Mouse (Mus musculus): ENCODE data around the gene Gm10486. TPM values are rescaled to one million over a fixed set of nuclear protein-coding genes. Genes with fewer than 3 reads are reported as not detected.
"Not testable (repeated sequence)": the region's sequence is repeated elsewhere in the genome, so short reads cannot be mapped to it uniquely, and the experiment has no call there.

The Gm10486 gene
- not detected in 2 replicates for polyA plus RNA-seq (2015; fragmentation: Nextera tagmentation; extraction: Ambion mirVana)

DNA sequence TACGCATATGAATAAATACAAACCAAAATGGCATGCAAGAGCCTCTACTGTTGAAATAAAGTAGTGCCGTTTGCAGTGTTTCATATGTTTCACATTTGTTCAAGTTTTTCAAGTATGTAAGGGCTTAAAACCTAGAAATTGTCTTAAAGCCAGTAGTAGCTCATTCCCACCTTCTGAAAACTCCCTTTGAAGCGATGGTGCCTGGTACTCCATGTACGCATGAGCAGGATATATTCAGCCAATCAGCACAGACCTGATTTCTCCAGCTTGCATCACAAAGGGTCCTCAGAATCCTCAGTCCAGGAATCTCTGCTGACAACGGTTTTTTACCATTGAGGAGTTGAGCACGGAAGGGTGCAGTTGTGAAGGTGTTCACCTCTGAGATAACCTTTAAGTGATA lies at the start of gene Gm10486:
Gm10486 (plus strand) TSS at position 301 of the 400 bp plus-strand sequence.
- H3K27ac ChIP-seq; H3K36me3 ChIP-seq (ENCODE audit: poor library complexity, severe bottlenecking); H3K4me3 ChIP-seq; H3K27me3 ChIP-seq; H3K9ac ChIP-seq; H3K4me1 ChIP-seq; H3K9me3 ChIP-seq (replicated peaks); ATAC-seq; H3K4me2 ChIP-seq: not testable (repeated sequence)
- WGBS: no CpG with 5 or more reads among the region's 6 CpGs

All from forebrain, embryonic 13.5 days (tissue).